In genomic region chr11:99846746-99847145, GRCm38 (mm10) we compare ENCODE assay signal across 28 mouse cellular contexts. TPM values are rescaled to one million over a fixed set of nuclear protein-coding genes. Genes with fewer than 3 reads are reported as not detected.
"Had no signal": no experiment of that assay in that cellular context is flagged by ENCODE, and none has a peak within 500 bp of the region (broad histone marks: within the 10 kb centered on the region; RNA-seq: fewer than 3 reads in every experiment).

No protein-coding gene starts in this region.

- H3K9me3 ChIP-seq: lung, embryonic 15.5 days; midbrain, embryonic 13.5 days; midbrain, embryonic 15.5 days; neural tube, embryonic 13.5 days; neural tube, embryonic 15.5 days had no signal

- H3K4me3 ChIP-seq: lung, embryonic 15.5 days; midbrain, embryonic 13.5 days; midbrain, embryonic 15.5 days; neural tube, embryonic 13.5 days; neural tube, embryonic 15.5 days had no signal

- H3K4me1 ChIP-seq: lung, embryonic 15.5 days; midbrain, embryonic 13.5 days; midbrain, embryonic 15.5 days; neural tube, embryonic 13.5 days; neural tube, embryonic 15.5 days had no signal

- DNase-seq: liver, postnatal 0 days; lung, adult 2 months; lung, postnatal 14 days; lung, postnatal 36 days; retina, postnatal 1 day; right cerebral cortex, adult 18-20 months; right cerebral cortex, postnatal 25 days; right cerebral cortex, postnatal 4 days; spleen, adult 18-20 months; thymus, adult 18-20 months; thymus, postnatal 14 days; thymus, postnatal 36 days had no signal

- H3K36me3 ChIP-seq: lung, embryonic 15.5 days; midbrain, embryonic 13.5 days; midbrain, embryonic 15.5 days; neural tube, embryonic 13.5 days; neural tube, embryonic 15.5 days had no signal

- H3K27me3 ChIP-seq: lung, embryonic 15.5 days; midbrain, embryonic 13.5 days; midbrain, embryonic 15.5 days; neural tube, embryonic 13.5 days; neural tube, embryonic 15.5 days had no signal

- ATAC-seq: liver, postnatal 0 days; lung, postnatal 0 days; midbrain, embryonic 13.5 days; midbrain, embryonic 15.5 days had no signal

- H3K4me2 ChIP-seq: lung, embryonic 15.5 days; midbrain, embryonic 11.5 days; midbrain, embryonic 13.5 days; midbrain, embryonic 15.5 days; neural tube, embryonic 13.5 days; neural tube, embryonic 15.5 days had no signal

RNA-seq across cellular contexts. Expression of gene Krtap4-16, which starts 4.7 kb away (rescaled TPM):
- total RNA-seq: megakaryocyte progenitor cell, adult 5-6 weeks; midbrain, postnatal 0 days; monocyte, adult 5-6 weeks had no signal
- polyA plus RNA-seq: liver, postnatal 0 days; lung, adult 2 months; lung, embryonic 15.5 days; lung, postnatal 0 days; macrophage; midbrain, embryonic 11.5 days; midbrain, embryonic 13.5 days; midbrain, embryonic 15.5 days; midbrain, postnatal 0 days; neural tube, embryonic 11.5 days; neural tube, embryonic 13.5 days; neural tube, embryonic 15.5 days; stomach, embryonic 14.5 days; stomach, embryonic 16.5 days; thymus, postnatal 0 days had no signal

RNA-seq across cellular contexts. Expression of gene 2300003K06Rik, which starts 8.9 kb away (rescaled TPM):
- total RNA-seq: megakaryocyte progenitor cell, adult 5-6 weeks; midbrain, postnatal 0 days; monocyte, adult 5-6 weeks had no signal
- polyA plus RNA-seq: liver, postnatal 0 days; lung, adult 2 months; lung, embryonic 15.5 days; lung, postnatal 0 days; macrophage; midbrain, embryonic 11.5 days; midbrain, embryonic 13.5 days; midbrain, embryonic 15.5 days; midbrain, postnatal 0 days; neural tube, embryonic 11.5 days; neural tube, embryonic 13.5 days; neural tube, embryonic 15.5 days; small intestine, adult 2 months; stomach, embryonic 14.5 days; stomach, embryonic 16.5 days; thymus, postnatal 0 days had no signal

RNA-seq across cellular contexts. Expression of gene Gm11568, which starts 11.0 kb away (rescaled TPM):
- total RNA-seq: megakaryocyte progenitor cell, adult 5-6 weeks; midbrain, postnatal 0 days; monocyte, adult 5-6 weeks had no signal
- polyA plus RNA-seq: liver, postnatal 0 days; lung, adult 2 months; lung, embryonic 15.5 days; lung, postnatal 0 days; macrophage; midbrain, embryonic 11.5 days; midbrain, embryonic 13.5 days; midbrain, embryonic 15.5 days; midbrain, postnatal 0 days; neural tube, embryonic 11.5 days; neural tube, embryonic 13.5 days; neural tube, embryonic 15.5 days; small intestine, adult 2 months; stomach, embryonic 14.5 days; stomach, embryonic 16.5 days; thymus, postnatal 0 days had no signal

RNA-seq across cellular contexts. Expression of gene Gm11559, which starts 17.5 kb away (rescaled TPM):
- total RNA-seq: megakaryocyte progenitor cell, adult 5-6 weeks; midbrain, postnatal 0 days; monocyte, adult 5-6 weeks had no signal
- polyA plus RNA-seq: liver, postnatal 0 days; lung, adult 2 months; lung, embryonic 15.5 days; lung, postnatal 0 days; macrophage; midbrain, embryonic 11.5 days; midbrain, embryonic 13.5 days; midbrain, embryonic 15.5 days; midbrain, postnatal 0 days; neural tube, embryonic 11.5 days; neural tube, embryonic 13.5 days; neural tube, embryonic 15.5 days; small intestine, adult 2 months; stomach, embryonic 14.5 days; stomach, embryonic 16.5 days; thymus, postnatal 0 days had no signal

RNA-seq across cellular contexts. Expression of gene Krtap9-1, which starts 26.4 kb away (rescaled TPM):
- total RNA-seq: megakaryocyte progenitor cell, adult 5-6 weeks; midbrain, postnatal 0 days; monocyte, adult 5-6 weeks had no signal
- polyA plus RNA-seq: liver, postnatal 0 days; lung, adult 2 months; lung, embryonic 15.5 days; lung, postnatal 0 days; macrophage; midbrain, embryonic 11.5 days; midbrain, embryonic 13.5 days; midbrain, embryonic 15.5 days; midbrain, postnatal 0 days; neural tube, embryonic 11.5 days; neural tube, embryonic 13.5 days; neural tube, embryonic 15.5 days; small intestine, adult 2 months; stomach, embryonic 14.5 days; stomach, embryonic 16.5 days; thymus, postnatal 0 days had no signal
